Mouse (Mus musculus): ENCODE results near the gene Alg14.

The Alg14 gene

DNA sequence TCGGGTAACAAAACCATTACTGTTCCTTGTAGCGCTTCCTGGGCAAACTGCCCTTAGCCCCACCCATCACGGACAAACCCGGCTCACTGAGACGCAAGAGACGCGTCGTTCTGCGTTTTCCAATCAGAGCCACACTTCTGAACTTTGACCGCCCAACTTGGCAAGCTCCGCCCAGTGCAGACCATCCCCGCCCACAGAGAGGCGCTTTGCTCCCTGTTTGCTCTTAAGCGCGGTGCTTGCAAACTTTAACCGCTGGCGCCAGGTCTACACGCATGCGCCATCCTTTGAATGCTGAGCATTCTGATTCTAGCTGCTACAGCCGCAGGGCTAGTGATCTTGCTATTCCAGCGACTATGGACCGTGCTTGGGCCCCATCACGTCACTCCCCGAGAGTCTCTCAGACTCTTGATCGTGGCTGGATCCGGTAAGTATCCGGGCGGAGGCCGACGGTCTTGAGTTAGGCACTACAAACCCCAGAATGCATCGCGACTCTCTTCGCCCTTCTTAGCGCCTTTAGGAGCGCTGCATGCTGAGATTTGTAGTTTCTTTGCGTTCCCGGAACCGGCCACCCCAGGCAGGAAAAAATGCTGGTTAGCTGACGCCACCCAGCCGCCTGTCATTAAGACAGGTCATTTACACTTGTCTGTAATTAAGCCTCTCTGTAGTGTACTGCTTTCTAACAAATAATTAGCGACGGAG is at the start of gene Alg14:
Gene Alg14, plus strand, starts transcription at position 214 of the 699 bp plus-strand sequence.
- in situ Hi-C loops (cut with MboI): loop anchor here (10.0 kb wide), 1 partner anchor 127 kb away; no protein-coding TSS in a partner anchor

DNA sequence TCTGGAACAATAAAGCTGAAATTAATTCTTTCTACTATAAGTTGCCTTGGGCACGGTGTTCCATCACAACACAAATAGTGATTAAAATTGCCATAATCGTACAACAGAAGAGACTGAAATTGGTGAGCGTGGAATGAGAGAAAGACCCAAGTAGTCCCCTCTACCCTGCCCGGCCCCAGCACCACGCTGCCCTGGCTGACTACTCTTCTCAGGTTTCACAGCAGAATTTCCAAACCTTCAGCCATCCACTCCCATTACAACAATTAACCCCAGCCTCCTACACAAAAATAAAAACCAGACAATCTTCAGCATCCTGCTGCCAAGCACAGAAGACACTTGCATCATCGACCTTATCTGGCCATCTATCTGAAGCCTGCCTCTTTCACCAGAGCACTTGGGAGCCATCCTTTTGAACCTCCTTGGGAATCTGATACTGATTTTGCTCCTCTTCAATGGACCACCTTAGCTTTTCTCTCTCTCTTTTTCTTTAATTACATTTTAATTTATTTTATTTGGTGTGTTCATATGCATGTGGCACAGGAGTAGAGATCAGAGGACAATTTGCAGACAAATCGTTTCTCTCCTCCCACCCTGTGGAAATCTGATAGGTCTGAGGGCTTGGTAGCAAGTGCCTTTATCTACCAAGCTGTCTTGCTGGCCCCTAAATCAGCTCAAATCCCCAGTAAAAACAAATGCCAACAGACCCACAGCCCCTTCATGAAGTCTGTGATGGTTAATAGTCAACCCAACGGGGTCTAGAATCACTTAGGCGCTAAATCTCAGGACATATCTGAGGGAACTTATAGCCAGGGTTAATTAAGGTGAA is 49.2 kb upstream of the Alg14 start:
- in situ Hi-C loops (cut with MboI): no loop called here

DNA sequence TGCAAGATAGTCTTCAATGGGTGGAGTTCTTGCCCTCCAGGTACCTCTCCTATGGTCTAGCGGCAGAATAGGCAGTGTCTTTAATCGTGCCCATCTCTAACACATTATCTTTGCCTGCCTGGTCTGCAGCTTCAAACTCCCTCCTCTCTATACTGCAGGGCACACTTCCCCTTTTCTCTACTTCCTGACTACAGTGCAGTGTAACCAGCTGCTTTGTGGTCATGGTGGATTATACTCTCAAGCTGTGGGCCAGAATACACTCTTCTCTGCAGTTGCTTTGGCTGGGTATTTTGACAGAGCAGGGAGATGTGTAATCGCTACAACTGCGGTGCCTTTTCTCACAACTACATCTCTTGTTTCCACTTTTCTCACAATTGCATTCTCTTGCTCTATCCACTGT is 48.6 kb upstream of the Alg14 start:
- in situ Hi-C loops (cut with MboI): no loop called here

DNA sequence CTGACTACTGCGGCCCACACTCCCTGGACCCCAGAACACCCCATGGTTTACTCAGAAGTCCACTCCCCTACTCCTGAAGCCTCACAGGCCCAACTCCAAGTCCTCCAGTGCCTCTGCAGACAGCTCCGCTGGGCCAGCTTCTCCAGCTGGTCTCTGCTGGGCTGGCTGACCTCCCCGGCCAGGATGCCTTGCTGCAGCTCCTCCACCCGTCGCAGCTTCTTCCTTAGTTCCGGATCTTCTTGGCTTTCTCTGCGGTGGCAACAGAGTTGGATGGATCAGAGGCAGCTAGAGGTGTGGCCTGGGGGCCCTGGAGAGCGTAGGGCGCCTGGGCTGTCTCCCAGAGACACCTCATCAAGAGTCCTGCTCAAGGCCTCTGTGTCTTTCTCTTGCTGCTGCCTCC is 41.5 kb upstream of the Alg14 start:
- in situ Hi-C loops (cut with MboI): no loop called here

DNA sequence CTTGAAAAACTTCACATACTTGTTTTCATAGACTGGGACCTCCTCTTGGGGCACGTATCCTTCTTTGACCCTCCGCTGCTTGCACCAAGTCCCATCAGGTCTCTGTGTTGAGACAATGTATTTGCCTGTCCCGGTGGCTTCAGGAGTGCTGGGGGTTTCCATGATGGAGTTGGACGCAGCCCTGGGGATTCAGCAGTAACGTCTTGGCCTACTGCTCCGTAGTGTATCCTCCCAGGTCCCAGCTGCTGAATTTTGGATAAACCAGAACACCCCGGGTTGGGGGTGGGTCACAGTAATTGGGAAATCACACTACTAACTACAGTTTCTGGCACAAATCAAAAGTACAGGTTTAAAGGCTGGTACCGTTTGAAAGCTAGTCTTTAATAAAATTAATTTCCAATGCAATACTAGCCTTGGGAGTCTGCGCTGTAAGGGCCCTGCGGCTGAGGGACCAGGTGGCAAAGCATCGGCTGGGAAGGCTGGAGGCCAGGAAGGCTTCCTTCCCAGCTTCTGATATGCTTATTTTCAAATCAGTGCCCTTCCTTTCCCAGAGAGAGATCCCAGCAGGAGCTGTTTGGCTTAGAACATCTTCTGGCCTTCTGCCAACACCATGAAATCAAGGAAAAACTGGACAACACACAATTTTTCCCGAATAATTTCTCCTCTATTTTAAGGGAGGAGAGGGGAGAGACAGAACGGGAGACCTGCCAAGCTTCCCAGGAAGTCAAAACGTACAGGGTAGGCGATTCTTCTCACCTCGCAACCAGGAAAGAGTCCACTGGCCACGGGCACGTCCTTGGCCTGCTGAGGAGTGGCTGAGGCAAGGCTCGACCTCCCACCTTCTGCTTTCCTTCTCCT is 40.8 kb upstream of the Alg14 start:
- in situ Hi-C loops (cut with MboI): no loop called here

DNA sequence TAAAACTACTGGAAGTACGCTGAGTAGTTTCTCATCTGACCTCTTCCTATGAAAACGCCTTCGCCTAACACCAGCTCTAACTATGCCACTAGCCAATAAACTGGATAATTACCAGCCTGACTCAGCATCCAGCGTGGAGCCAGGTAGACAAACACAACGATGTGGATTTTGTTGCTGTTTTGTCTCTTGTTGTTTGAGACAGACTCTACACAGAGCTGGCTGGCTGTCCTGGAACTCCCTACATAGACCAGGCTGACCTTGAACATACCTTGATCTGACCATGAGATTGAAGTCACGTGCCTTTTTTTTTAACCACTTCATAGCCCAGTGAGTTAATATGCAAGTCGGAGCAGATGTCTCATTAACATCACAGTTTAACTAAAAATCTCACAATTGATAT is 36.1 kb upstream of the Alg14 start:
- in situ Hi-C loops (cut with MboI): no loop called here

DNA sequence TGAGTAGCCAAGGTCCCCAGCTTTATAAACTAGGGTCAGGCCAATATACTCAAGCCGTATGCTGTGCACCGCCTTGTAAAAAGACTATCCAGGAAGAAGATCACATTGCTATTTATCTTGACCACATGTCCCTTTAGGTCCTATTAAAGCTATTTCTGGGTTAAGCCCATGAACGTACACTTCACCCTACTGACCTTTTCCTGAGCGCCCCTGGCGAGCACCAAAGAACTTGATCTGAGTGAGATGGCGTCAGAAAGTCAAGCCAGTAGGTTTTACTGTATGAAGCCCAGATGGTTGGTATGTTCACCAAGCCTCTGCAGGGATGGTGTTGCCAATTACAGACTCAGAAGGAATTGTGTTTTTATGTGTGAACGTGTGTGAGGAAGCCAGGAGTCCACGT is 35.4 kb upstream of the Alg14 start:
- in situ Hi-C loops (cut with MboI): no loop called here

DNA sequence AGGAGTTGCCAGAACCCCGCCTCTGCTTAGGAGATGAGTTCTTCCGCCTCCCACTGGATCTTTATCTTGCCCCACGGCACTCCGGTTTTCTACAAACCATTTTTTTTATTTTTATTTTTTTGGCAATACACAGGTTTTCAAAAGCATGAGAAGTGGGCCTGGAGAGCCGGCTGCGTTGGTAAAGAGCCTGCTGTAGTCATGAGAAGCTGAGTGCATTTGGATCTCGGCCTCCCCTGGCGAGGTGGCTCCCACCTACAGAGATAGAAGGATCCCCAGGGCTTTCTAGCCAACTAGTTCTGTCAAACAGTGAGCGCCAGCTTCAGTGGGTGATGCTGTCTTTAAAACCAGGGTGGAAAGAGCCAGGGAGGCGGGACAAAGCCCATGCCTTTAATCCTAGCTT is 34.2 kb upstream of the Alg14 start:
- in situ Hi-C loops (cut with MboI): no loop called here

DNA sequence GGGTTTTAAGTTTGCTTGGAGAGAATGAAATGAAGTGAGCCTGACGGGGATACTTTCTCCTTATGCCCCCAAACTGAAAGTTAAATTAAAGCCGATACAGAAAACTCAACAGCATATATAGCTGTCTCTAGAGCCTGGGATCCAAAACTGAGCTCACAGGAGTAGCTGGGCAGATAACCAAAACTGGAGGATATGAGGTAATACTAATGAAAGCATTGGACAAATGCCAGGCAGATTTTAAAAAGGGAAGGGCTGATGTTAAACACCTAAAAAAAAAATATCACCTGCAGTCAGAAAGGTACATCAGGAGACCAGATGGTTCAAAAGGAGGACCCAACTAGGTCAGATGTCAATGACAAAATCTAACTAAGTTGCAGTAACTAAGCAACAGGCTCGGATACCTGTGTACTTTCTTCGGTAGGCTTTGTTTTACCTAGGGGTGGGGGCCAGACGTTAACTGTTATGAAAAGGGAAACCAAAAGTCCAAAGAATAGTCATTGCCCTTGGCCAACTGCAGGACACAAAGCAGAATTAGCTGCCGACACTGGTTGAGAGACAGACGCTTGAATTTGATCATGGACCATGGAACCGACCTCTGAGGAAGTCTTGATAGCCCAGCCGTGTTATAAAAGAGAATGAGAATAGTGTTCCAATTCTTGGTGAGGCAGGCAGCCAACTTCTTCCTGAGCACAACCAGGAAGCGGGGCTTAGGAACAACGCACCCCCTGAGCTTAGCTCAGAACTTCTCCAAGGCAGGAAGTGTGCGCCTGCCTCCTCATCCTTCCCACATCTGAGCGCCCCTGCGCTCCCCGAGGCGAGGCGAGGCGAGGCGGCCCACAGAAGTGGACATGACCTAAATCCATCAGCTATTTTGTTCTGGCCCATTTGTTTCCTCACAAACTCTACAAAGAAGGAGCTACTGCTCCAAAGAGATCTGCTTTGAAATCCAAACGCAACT is 32.8 kb upstream of the Alg14 start:
- in situ Hi-C loops (cut with MboI): no loop called here

DNA sequence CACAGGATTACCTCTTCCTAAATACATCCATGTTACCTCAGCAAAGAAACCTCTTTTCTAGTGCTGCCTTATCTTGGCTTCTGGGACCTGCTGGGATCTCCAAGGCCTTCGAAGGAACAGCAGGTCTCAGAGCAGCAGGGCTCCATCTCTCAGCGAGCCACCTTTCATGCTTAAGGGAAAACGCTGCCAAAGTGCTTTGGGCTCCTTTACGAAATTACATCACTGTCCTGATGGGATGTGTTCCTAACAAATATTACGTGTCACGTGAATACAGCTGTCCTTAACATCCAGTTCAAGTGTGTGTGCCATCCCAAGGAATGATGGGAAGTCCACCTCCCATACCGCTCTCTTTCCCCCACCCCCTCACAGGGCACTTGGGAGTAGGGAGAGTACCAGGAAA is 31.5 kb upstream of the Alg14 start:
- in situ Hi-C loops (cut with MboI): no loop called here

DNA sequence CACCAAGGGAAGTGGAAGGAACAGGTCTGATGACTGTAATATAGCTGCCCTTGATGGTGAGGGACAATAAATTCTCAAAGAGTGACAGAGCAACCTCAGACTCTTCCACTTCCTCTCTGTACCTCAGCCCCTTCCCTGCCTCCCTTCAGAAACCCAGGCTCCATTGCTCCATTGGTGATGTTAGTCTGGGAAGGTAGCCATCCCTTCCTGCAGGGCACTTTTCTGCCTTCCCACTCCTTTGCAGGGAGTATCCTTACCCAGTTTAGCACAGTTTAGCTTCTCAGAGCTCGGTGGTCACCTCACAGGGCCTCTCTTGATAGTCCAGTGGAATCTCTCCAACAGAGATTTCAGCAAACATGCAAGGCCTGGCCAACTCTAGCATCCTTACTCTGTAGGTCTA is 30.7 kb upstream of the Alg14 start:
- in situ Hi-C loops (cut with MboI): no loop called here

DNA sequence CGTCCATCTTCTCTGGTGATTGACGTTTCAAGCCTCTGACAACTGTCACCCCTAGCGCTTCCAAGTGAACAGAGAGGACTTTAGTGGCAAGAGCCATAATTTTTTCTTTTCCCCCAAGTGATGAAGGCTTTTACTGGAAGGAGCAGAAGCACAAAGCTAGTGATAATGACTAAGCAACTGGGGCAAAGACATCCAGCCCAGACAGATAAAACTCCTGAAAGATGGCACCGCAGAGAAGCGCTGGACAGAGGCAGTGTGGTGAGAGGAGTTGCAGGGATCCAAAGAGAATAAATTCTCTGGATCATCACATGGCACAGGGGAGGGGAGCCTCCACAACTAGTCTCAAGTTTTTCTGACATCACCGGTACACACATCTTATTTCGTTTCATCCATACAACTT is 30.3 kb upstream of the Alg14 start:
- in situ Hi-C loops (cut with MboI): no loop called here

DNA sequence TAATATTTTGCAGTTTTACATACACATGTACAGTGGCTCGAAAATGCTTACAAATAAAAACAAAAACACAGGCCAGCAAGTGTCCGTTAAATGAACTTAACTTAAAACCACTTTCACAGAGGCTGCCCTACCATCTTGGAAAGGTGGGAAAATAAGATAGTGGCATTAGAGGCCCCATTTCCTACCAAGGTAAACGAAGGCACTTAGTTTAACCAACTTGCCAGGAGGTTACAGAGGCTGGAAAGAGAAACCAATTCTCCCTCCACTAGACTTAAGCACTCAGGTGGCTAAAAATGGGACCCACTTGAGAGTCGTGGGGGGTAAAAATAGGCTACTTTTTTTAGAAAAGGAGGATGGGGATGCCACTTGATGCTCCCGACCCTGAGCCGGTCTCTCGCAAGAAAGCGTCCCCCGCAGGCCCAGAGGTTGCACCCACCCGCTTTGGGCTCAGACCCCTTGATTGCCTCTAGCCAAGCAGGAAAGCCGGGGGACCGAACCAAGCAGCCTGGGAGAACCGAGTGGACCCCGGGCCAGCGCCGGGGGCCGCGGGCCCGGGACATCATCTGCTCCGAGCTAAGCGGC is 29.5 kb upstream of the Alg14 start:
- in situ Hi-C loops (cut with MboI): no loop called here

DNA sequence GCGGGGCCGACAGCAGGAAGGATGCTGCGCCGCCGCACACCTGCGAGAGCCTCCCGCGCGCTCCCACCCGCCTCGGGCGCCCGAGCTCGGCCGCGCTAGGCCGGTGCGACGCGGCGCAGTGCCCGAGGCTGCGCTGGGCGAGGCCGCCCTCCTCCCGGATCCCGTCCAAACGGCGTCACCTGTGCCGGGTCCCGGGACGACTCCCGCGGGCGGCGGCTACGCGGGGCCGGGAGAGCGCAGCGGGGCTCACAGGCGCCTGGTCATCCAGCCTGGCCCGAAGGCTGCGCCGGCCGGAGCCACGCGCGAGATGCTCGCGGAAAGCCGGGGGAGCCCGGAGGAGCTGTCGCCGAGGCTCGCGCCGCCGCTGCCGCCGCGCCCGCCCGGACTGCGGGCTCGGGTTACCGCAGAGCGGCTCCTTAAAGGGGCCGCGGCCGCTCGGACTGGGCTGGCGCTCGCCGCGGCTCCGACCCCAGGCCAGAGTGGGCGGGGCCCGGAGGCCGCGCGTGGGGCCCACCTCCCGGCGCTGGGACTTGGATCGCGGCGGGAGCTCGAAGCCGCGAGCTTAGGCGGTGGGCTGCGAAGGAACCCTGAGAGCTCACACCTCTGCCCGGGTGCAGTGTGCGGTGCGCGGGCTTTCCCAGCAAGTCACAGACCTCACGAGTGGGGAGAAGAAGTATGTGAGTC is 28.9 kb upstream of the Alg14 start:
- in situ Hi-C loops (cut with MboI): no loop called here

DNA sequence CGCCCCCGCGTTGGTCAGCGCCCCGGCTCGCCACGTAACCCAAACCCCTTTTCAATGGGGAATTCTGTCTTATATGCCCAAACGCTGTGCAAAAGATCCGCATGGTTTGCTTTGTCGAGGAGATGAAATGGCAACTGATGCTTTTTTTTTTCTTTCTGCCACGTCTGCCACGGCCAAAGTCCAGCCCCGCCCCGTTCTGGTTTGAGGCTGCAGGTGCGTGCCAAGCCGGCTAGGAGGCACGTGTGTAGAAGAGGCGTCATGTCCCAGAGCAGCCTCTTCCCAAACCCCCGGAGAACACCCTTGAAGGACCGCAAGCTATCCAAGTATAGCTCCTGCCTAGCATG is 28.4 kb upstream of the Alg14 start:
- in situ Hi-C loops (cut with MboI): no loop called here

DNA sequence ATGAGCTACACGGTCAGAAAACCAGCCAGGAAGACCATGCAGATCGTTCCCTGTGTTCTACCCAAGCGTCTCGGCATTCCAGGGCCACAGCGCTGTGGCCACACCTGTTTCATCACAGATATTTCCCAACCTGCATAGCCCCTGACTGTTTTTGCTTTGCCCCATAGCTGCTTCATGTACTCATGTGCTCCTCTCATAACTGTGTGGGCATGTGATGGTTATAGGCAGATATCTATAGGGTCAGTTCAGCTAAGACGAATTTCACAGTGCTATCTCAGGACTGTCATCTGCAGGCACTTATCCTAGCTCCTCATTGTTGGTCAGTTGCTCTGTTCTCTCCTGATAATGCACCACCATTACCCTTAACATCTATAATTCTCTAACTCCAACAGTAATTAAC is 27.3 kb upstream of the Alg14 start:
- in situ Hi-C loops (cut with MboI): no loop called here

DNA sequence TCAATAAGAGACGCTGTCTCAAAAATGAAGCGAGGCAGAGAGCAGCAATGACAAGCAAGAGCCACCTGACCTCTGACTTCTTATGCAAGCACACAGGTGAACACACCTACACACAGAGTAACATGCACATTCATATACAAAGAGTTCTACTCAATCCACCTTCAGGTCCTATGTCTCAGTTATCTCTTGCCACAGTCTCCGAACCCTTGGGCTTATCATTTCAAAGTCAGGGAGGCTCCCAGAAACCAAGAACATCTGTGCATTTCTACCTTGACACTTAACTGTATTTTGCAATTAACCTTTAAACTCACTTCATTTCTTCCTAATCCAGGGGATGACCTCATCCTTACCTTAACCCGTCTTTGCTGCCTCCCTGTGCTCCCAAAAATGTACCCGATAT is 24.3 kb upstream of the Alg14 start:
- in situ Hi-C loops (cut with MboI): no loop called here

DNA sequence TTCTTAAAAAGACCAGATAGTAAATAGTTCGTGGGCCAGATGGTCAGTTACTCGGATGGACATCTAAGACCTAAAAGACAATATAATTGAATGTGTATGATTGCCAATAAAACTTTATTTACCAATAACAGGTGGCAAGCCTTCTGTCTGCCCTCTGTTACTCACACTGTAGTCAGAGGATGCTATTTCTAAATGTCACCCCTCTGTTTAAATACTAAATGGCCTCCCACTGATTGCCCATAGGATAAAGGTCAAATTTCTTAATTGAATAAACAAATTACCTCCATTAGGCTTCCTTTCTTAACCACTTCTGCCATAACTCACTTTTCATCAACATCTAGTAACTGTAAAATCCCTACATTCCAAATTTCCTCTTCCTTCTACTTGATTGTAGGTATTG is 19.0 kb upstream of the Alg14 start:
- in situ Hi-C loops (cut with MboI): no loop called here

DNA sequence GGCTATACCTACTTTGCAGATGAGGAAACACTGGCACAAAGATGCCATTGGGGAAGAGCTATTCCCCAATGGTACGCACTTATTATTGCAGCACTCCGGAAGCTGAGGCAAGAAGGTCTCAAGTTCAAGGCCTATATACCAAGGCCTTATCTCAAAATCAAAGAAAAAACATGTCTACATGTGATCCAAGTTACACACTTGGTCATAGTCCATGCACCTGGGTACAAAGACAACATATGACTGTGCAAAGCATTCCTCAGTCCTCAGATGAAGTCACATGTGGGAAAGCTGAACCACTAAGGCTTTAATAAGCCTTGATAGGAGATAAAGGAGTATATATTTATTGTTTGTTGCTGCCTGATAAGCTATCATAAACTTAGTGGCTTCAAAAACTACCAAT is 17.6 kb upstream of the Alg14 start:
- in situ Hi-C loops (cut with MboI): no loop called here

DNA sequence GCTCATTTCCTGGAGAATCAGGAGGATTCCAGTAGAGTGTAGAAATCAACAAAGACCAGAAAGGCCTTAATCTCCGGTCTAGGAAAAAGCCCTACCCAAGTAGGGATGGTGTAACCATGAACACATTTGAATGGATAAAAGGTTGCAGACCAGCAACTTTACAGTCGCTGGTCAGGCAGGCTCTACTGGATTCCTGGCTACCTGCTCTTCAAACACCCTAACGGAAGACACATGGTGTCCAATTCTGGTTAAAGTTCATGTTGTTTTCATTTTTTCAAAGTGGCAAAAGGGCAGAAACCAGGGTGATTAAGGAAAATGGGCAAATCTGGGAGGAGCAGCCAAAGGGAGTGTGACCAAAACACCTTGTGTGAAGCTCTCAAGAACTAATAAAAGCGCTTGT is 14.6 kb upstream of the Alg14 start:
- in situ Hi-C loops (cut with MboI): no loop called here

DNA sequence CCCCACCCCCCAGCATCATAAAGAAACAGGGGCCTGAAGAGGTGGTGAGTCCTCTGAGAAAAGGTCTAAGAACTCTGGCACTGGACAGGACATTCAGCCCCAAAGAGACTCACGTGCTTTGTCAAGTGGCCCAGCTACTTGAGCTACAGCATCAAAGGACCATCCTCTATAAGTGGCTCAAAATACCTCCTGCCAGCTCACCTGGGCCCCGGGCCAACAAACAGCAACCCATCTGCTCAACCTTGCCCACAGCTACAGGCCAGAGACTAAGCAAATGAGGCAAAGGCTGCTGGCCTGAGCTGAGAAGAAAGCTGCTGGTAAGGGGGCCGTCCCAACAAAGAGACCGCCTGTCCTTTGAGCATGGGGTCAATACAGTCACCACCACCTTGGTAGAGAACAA is 14.0 kb upstream of the Alg14 start:
- in situ Hi-C loops (cut with MboI): no loop called here
